Mouse (Mus musculus) myocyte (in vitro differentiated cells): ENCODE results near the gene Plpp1. TPM values are rescaled to one million over a fixed set of nuclear protein-coding genes. Genes with fewer than 3 reads are reported as not detected.

Experiments
- H3K27me3 ChIP-seq: one replicate; pipeline ENCODE4 v1.6.1; 2011; ENCODE audit not compliant: control insufficient read depth, insufficient read depth, insufficient read length
- H3K36me3 ChIP-seq: one replicate; pipeline ENCODE4 v1.6.1; 2011; ENCODE audit not compliant: control insufficient read depth, insufficient read depth
- H3K4me2 ChIP-seq: one replicate; pipeline ENCODE4 v1.6.1; 2011; ENCODE audit warnings: low read depth, control low read depth
- H3K4me3 ChIP-seq: one replicate; pipeline ENCODE4 v1.5.1; 2011; ENCODE audit warnings: mild to moderate bottlenecking, control low read depth, moderate library complexity
- H3K79me2 ChIP-seq: one replicate; pipeline ENCODE4 v1.6.1; 2011; ENCODE audit not compliant: control insufficient read depth, insufficient read depth
- H3ac ChIP-seq: one replicate; pipeline ENCODE4 v1.6.1; 2011; ENCODE audit not compliant: control insufficient read depth, insufficient read length
- CEBPB ChIP-seq: IDR thresholded peaks from 2 replicates; pipeline ENCODE4 v1.6.1; 2011; ENCODE audit warnings: mild to moderate bottlenecking, moderate library complexity; ENCODE audit not compliant: poor library complexity, insufficient read depth, severe bottlenecking
- E2F4 ChIP-seq: IDR thresholded peaks from one replicate; pipeline ENCODE4 v1.6.1; 2011; ENCODE audit warnings: mild to moderate bottlenecking, control low read depth, moderate library complexity; ENCODE audit not compliant: insufficient read depth
- MAX ChIP-seq: IDR thresholded peaks from one replicate; pipeline ENCODE4 v1.6.1; 2011; ENCODE audit warnings: low read depth, mild to moderate bottlenecking, control low read depth
- MYOD1 ChIP-seq, 3 experiments: IDR thresholded peaks; one replicate each; pipeline ENCODE4 v1.6.1; 2011; ENCODE audit warnings: control low read depth in 2 of 3, low read depth in 2 of 3, mild to moderate bottlenecking in 2 of 3, moderate library complexity in 1 of 3; ENCODE audit not compliant: insufficient read length in 2 of 3, control insufficient read depth in 1 of 3
- MYOG ChIP-seq, 3 experiments: IDR thresholded peaks; one replicate each; pipeline ENCODE4 v1.6.1; 2011; ENCODE audit warnings: control low read depth in 2 of 3, low read depth in 2 of 3, mild to moderate bottlenecking in 2 of 3; ENCODE audit not compliant: insufficient read length in 2 of 3, control insufficient read depth in 1 of 3, insufficient read depth in 1 of 3
- POLR2A ChIP-seq: IDR thresholded peaks from one replicate; pipeline ENCODE4 v1.6.1; 2011; ENCODE audit warnings: low read depth, mild to moderate bottlenecking, control low read depth, moderate library complexity; ENCODE audit not compliant: insufficient read length
- POLR2AphosphoS2 ChIP-seq: IDR thresholded peaks from one replicate; pipeline ENCODE4 v1.6.1; 2011; ENCODE audit warnings: low read depth, control low read depth; ENCODE audit not compliant: insufficient read length
- REST ChIP-seq: IDR thresholded peaks from one replicate; pipeline ENCODE4 v1.6.1; 2011; ENCODE audit warnings: mild to moderate bottlenecking, control low read depth, moderate library complexity; ENCODE audit not compliant: insufficient read depth, insufficient read length
- SRF ChIP-seq: IDR thresholded peaks from one replicate; pipeline ENCODE4 v1.6.1; 2011; ENCODE audit warnings: low read depth; ENCODE audit not compliant: control insufficient read depth, insufficient read length
- TCF12 ChIP-seq: IDR thresholded peaks from one replicate; pipeline ENCODE4 v1.6.1; 2011; ENCODE audit warnings: mild to moderate bottlenecking, control low read depth; ENCODE audit not compliant: poor library complexity, insufficient read depth, severe bottlenecking
- TCF3 ChIP-seq: IDR thresholded peaks from one replicate; pipeline ENCODE4 v1.6.1; 2011; ENCODE audit warnings: low read depth, control low read depth; ENCODE audit not compliant: insufficient read length
- USF1 ChIP-seq: IDR thresholded peaks from one replicate; pipeline ENCODE4 v1.6.1; 2011; ENCODE audit warnings: low read depth, mild to moderate bottlenecking, control low read depth, moderate library complexity
- polyA plus RNA-seq: library from polyadenylated mRNA; unstranded; fragments of >200 nt; fragmentation: generic; extraction: Trizol; gene quantifications from one replicate; pipeline ENCODE4 v1.2.1, GENCODE M21; 2012; ENCODE audit warnings: missing spikeins

The Plpp1 gene
- polyA plus RNA-seq: 133 TPM

DNA sequence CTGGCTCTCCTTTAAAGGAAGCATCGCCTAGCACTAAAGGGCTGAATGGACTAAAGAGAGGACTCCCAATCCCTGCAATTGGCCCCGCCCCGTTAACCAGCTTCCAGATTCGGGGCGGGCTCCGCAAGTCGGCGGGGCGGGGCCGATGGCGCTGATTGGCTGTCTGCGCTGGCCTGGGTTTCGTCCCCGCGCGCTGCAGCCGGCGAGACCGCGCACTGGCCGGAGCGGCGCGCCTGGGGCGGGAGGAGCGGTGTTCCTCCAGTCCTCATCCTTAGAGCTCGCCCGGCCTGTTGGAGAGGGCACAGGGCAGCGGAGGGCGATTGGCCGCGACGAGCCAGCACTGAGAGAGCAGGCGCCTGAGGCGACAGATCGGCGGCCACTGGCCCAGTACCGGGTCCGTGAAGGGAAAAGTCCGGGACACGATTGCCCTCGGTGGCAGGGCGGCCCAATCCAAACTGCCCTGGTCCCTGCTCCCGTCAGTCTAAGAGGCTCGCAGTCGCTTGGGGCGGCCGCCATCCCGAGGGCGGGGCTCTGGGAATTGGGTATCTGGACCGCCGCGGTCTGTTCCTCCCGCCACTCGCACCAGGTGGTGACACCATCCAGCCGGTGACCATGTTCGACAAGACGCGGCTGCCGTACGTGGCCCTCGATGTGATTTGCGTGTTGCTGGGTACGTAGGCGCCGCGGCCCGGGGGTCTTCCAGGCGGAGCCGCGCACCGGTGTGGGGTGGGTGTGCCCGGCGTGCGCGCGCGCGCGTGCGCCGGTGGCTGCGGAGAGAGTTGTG, at the start of gene Plpp1:
Plpp1 (plus strand) TSS at position 196 of the 784 bp plus-strand sequence.
- H3K79me2 ChIP-seq: peaks cover 41% of the 10 kb centered on the region
- H3K4me2 ChIP-seq: peak within 1 kb of the TSS; percentile 82
- H3K27me3 ChIP-seq: no peaks in the 10 kb centered on the region
- peaks cover 6% of the 10 kb centered on the region for H3K36me3 ChIP-seq
- H3K4me3 ChIP-seq: peak within 1 kb of the TSS; percentile 67
- peak in 1 of 3 experiments; percentile 27 for TF ChIP-seq MYOG (IDR thresholded peaks at IDR 0.05; ENCODE audit: control insufficient read depth in 1 of 3, insufficient read depth in 1 of 3, insufficient read length in 2 of 3, low read depth in 2 of 3)
- TF ChIP-seq MYOD1 (IDR thresholded peaks at IDR 0.05; ENCODE audit: control insufficient read depth in 1 of 3, insufficient read length in 2 of 3, low read depth in 2 of 3): peak in 1 of 3 experiments; percentile 46
- TF ChIP-seq POLR2AphosphoS2: peak; percentile 96
- TF ChIP-seq POLR2A: peak; percentile 95
- TF ChIP-seq MAX: no peak
- H3ac ChIP-seq: peak within 1 kb of the TSS; percentile 55

- TF ChIP-seq MAX: no peak
- no peak for TF ChIP-seq TCF3
- no peak for TF ChIP-seq POLR2AphosphoS2
- Histone ChIP-seq H3K79me2 (no peaks in the 10 kb centered on the region), H3K4me2 (no peak overlapping the region), H3K36me3 (no peaks in the 10 kb centered on the region), H3K27me3 (no peaks in the 10 kb centered on the region), H3K4me3 (no peak overlapping the region), H3ac (no peak overlapping the region)
Measured at GRCm38 (mm10) chr13:112751454-112752308, 48.9 kb upstream of the Plpp1 start.

GRCm38 (mm10) chr13:112752309-112752975, 48.1 kb upstream of the Plpp1 start:
- Histone ChIP-seq H3K4me2 (no peak overlapping the region), H3ac (no peak overlapping the region), H3K79me2 (no peaks in the 10 kb centered on the region), H3K27me3 (no peaks in the 10 kb centered on the region), H3K36me3 (no peaks in the 10 kb centered on the region), H3K4me3 (no peak overlapping the region)
- TF ChIP-seq SRF: no peak
- no peak for TF ChIP-seq POLR2A
- no peak for TF ChIP-seq TCF12
- TF ChIP-seq REST: no peak
- TF ChIP-seq E2F4: no peak
- no peak for TF ChIP-seq MYOG (IDR thresholded peaks at IDR 0.05; ENCODE audit: control insufficient read depth in 1 of 3, insufficient read depth in 1 of 3, insufficient read length in 2 of 3, low read depth in 2 of 3)
- no peak for TF ChIP-seq CEBPB
- no peak for TF ChIP-seq USF1
- no peak for TF ChIP-seq MYOD1 (IDR thresholded peaks at IDR 0.05; ENCODE audit: control insufficient read depth in 1 of 3, insufficient read length in 2 of 3, low read depth in 2 of 3)
- no peak for TF ChIP-seq TCF3
- no peak for TF ChIP-seq MAX
- no peak for TF ChIP-seq POLR2AphosphoS2

DNA sequence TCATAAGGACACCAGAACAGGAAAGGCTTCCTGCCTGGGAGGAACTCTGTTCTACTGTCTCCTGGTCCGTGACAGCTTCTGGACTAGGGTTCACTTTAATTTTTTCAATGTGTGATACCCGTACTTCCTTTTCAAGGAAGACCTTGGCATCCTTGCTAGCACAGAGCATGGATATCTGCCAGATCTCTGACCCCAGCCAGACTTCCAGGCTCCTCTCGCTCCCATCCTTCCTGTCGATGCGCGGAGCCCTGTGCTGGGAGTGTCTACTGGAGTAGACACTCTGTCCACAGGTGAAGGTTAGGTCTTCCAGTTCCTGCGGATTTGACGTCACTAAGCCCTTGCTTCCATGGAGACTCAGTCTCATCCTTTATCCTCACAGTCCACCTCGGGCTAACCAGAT, 47.1 kb upstream of the Plpp1 start:
- H3K27me3 ChIP-seq: no peaks in the 10 kb centered on the region
- no peaks in the 10 kb centered on the region for H3K36me3 ChIP-seq
- no peak overlapping the region for H3ac ChIP-seq
- H3K79me2 ChIP-seq: no peaks in the 10 kb centered on the region
- TF ChIP-seq POLR2AphosphoS2: no peak
- H3K4me3 ChIP-seq: no peak overlapping the region
- no peak overlapping the region for H3K4me2 ChIP-seq

- Histone ChIP-seq H3K4me2 (no peak overlapping the region), H3K27me3 (no peaks in the 10 kb centered on the region), H3ac (no peak overlapping the region), H3K79me2 (no peaks in the 10 kb centered on the region), H3K36me3 (no peaks in the 10 kb centered on the region), H3K4me3 (no peak overlapping the region)
- TF ChIP-seq USF1 (peak; percentile 61), MAX (no peak), MYOG (IDR thresholded peaks at IDR 0.05; ENCODE audit: control insufficient read depth in 1 of 3, insufficient read depth in 1 of 3, insufficient read length in 2 of 3, low read depth in 2 of 3) (peak in 1 of 3 experiments; percentile 18)
Measured at GRCm38 (mm10) chr13:112754871-112755270, 45.7 kb upstream of the Plpp1 start.
